Mouse (Mus musculus): Measurements from ENCODE around the gene Cxcl14. TPM values are rescaled to one million over a fixed set of nuclear protein-coding genes. Genes with fewer than 3 reads are reported as not detected.

Cxcl14 gene
- total and polyA plus RNA-seq, 3 experiments, result not detected

DNA sequence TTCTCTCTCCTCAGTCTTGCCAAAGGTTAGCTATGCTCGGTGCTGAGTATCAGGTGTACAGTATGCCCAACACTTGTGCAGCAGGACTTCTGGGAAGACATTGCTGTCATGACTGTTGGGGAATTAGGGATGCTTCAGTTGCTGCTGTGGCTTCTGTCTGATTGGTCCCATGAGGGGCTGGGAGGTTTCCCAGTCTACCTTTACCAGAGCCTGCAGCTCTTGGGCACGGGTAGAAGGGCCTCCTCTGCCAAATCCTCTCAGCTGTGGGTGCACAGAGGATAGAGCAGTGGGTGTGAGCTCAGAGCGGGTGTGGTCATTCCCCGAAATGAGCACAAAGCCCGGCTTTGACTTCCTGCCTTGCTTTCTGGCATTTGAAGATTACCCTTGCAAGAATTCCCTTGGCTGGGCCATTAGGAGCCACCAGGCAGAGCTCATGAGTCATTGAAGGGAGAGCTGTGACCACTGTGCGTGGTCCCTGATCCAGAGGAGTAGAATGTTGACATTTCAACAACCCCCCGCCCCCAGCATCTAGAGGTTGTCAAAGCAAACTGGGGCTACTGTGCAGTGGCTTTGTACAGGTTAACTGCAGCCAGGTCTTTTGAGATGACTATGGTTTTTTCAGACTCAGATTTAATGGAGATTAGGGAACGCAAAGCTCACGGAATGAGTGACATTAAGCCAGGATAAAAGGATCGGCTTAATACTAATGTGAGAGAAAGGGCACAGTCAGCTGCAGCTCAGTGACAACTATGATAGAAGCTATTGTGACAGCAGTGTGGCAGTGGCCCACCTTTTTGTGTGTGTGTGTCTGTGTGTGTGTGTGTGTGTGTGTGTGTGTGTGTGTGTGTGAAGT is 34.5 kb upstream of the Cxcl14 start:
- H3K4me2 ChIP-seq (ENCODE audit: insufficient read depth, low read depth, poor library complexity, severe bottlenecking), result no peak overlapping the region
- dilution Hi-C loops (cut with MboI; ENCODE audit: extremely low pct_ligation_motif_present, extremely low pct_unique_long_range_greater_than_20kb, low sequenced_read_pairs) (no loop called here), in situ Hi-C loops (cut with MboI; ENCODE audit: low pct_ligation_motif_present, low pct_unique_long_range_greater_than_20kb, low sequenced_read_pairs) (no loop called here)
- H3K4me1 ChIP-seq (ENCODE audit: control insufficient read depth in 1 of 2, insufficient read depth in 2 of 2), result peaks cover 2 to 21% of the 10 kb centered on the region in 2 experiments; a peak in 2 of 4 replicates
- H3K9ac ChIP-seq (ENCODE audit: insufficient read depth, low read depth), result no peak overlapping the region
- no peak overlapping the region for H3K27ac ChIP-seq (ENCODE audit: insufficient read depth, low read depth)
- H3K79me2 ChIP-seq (replicated peaks; ENCODE audit: control insufficient read depth, extremely low read depth, insufficient read depth, poor library complexity, severe bottlenecking), result no peaks in the 10 kb centered on the region
- no peaks in the 10 kb centered on the region for H3K36me3 ChIP-seq (replicated peaks in 1 of 2; ENCODE audit: control insufficient read depth in 1 of 2, insufficient read depth in 1 of 2, low read length in 1 of 2)
- peaks cover 63% of the 10 kb centered on the region for H3K27me3 ChIP-seq (replicated peaks)
- DNase-seq (ENCODE audit: extremely low read depth), result no peak
- H3K4me3 ChIP-seq (replicated peaks in 1 of 3; ENCODE audit: low read depth in 2 of 3, low read length in 2 of 3, poor library complexity in 1 of 3), result no peak overlapping the region
- H3K9me3 ChIP-seq (replicated peaks; ENCODE audit: low read length), result no peaks in the 10 kb centered on the region
- TF ChIP-seq JUN (IDR thresholded peaks at IDR 0.05; ENCODE audit: insufficient read depth, low read depth, low read length), result no peak
- no peak for TF ChIP-seq POLR2A (IDR thresholded peaks at IDR 0.05; ENCODE audit: low read depth, low read length)
- TF ChIP-seq ETS1 (conservative IDR thresholded peaks at IDR 0.05; ENCODE audit: low read depth, low read length), result no peak
- TF ChIP-seq MAZ (IDR thresholded peaks at IDR 0.05; ENCODE audit: low read depth, low read length), result no peak
- TF ChIP-seq HCFC1 (IDR thresholded peaks at IDR 0.05; ENCODE audit: low read depth, low read length), result no peak
- no peak for TF ChIP-seq USF2 (conservative IDR thresholded peaks at IDR 0.05; ENCODE audit: low read depth, low read length)
- TF ChIP-seq SIN3A (IDR thresholded peaks at IDR 0.05; ENCODE audit: low read length), result no peak
- TF ChIP-seq RCOR1 (conservative IDR thresholded peaks at IDR 0.05; ENCODE audit: low read depth, low read length), result no peak
- TF ChIP-seq NRF1 (IDR thresholded peaks at IDR 0.05; ENCODE audit: low read depth, low read length), result no peak
- TF ChIP-seq TCF12 (IDR thresholded peaks at IDR 0.05; ENCODE audit: low read depth, low read length), result no peak
- no peak for TF ChIP-seq ZNF384 (IDR thresholded peaks at IDR 0.05; ENCODE audit: low read depth, low read length)
- no peak for TF ChIP-seq CHD1 (IDR thresholded peaks at IDR 0.05; ENCODE audit: low read depth, low read length)
- no peak for TF ChIP-seq BHLHE40 (IDR thresholded peaks at IDR 0.05; ENCODE audit: low read depth, low read length)
- TF ChIP-seq MAFK (IDR thresholded peaks at IDR 0.05; ENCODE audit: insufficient replicate concordance, low read length), result no peak
- TF ChIP-seq E2F4 (IDR thresholded peaks at IDR 0.05; ENCODE audit: insufficient replicate concordance, low read depth, low read length), result no peak
- no peak for TF ChIP-seq JUND (conservative IDR thresholded peaks at IDR 0.05; ENCODE audit: low read depth, low read length)
- TF ChIP-seq UBTF (IDR thresholded peaks at IDR 0.05; ENCODE audit: low read depth, low read length), result no peak
- no peak for TF ChIP-seq ZMIZ1 (IDR thresholded peaks at IDR 0.05; ENCODE audit: low read depth, low read length)

DNA sequence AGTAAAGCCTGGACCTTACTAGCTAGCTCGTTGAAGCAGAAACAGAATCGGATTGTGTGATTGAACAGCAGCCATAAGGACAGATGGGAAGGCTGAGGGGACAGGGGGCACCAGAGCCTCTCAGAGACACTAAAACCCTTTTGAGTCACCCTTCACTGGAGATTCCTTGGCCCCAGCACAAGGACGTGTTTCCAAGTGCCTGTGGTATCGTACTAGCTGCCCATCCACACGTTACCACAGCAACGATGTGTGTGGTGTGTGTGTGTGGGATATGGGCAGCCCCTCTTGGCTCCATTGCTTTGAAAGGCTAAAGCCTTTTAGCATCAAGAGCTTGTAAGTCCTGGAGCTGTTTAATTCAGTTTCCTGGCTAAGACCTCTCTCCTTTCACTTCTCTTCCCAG is 33.4 kb upstream of the Cxcl14 start:
- H3K4me2 ChIP-seq (ENCODE audit: insufficient read depth, low read depth, poor library complexity, severe bottlenecking), result no peak overlapping the region
- dilution Hi-C loops (cut with MboI; ENCODE audit: extremely low pct_ligation_motif_present, extremely low pct_unique_long_range_greater_than_20kb, low sequenced_read_pairs) (no loop called here), in situ Hi-C loops (cut with MboI; ENCODE audit: low pct_ligation_motif_present, low pct_unique_long_range_greater_than_20kb, low sequenced_read_pairs) (no loop called here)

More for the DNA sequence above, 33.4 kb upstream of the Cxcl14 start:
- Histone ChIP-seq H3K27me3 (replicated peaks) (peaks cover 67% of the 10 kb centered on the region), H3K79me2 (replicated peaks; ENCODE audit: control insufficient read depth, extremely low read depth, insufficient read depth, poor library complexity, severe bottlenecking) (no peaks in the 10 kb centered on the region), H3K9me3 (replicated peaks; ENCODE audit: low read length) (peaks cover 3% of the 10 kb centered on the region), H3K4me3 (replicated peaks in 1 of 3; ENCODE audit: low read depth in 2 of 3, low read length in 2 of 3, poor library complexity in 1 of 3) (no peak overlapping the region), H3K9ac (ENCODE audit: insufficient read depth, low read depth) (no peak overlapping the region), H3K4me1 (ENCODE audit: control insufficient read depth in 1 of 2, insufficient read depth in 2 of 2) (peaks cover 2 to 12% of the 10 kb centered on the region in 2 experiments; a peak in 2 of 4 replicates), H3K36me3 (replicated peaks in 1 of 2; ENCODE audit: control insufficient read depth in 1 of 2, insufficient read depth in 1 of 2, low read length in 1 of 2) (no peaks in the 10 kb centered on the region), H3K27ac (ENCODE audit: insufficient read depth, low read depth) (no peak overlapping the region)
- no peak for TF ChIP-seq ZMIZ1 (IDR thresholded peaks at IDR 0.05; ENCODE audit: low read depth, low read length)
- no peak for TF ChIP-seq RCOR1 (conservative IDR thresholded peaks at IDR 0.05; ENCODE audit: low read depth, low read length)
- no peak for TF ChIP-seq POLR2AphosphoS2 (IDR thresholded peaks at IDR 0.05; ENCODE audit: low read depth, low read length)
- no peak for TF ChIP-seq RAD21 (IDR thresholded peaks at IDR 0.05; ENCODE audit: low read depth, low read length)
- no peak for TF ChIP-seq MAFK (IDR thresholded peaks at IDR 0.05; ENCODE audit: insufficient replicate concordance, low read length)
- no peak for DNase-seq (ENCODE audit: extremely low read depth)

All from CH12.LX (cell line).